Mouse (Mus musculus) thymus, postnatal 10 days (tissue): ENCODE results near the gene Olfr1228.

Experiments used
- DNase-seq, 2 experiments: peaks; one replicate each; pipeline ENCODE4 v3.0.0; 2021; ENCODE audit warnings: low spot score in 2 of 2

The Olfr1228 gene

GRCm38 (mm10) chr2:89253962-89254361 is at the start of gene Olfr1228:
Gene Olfr1228 (minus strand): TSS chr2:89254062.
- DNase-seq: no peak

GRCm38 (mm10) chr2:89297168-89297567 is 43.3 kb upstream of the Olfr1228 start, which contains the start of gene Olfr1230:
Gene Olfr1230 (minus strand): TSS chr2:89297268.
- no peak for DNase-seq

DNA sequence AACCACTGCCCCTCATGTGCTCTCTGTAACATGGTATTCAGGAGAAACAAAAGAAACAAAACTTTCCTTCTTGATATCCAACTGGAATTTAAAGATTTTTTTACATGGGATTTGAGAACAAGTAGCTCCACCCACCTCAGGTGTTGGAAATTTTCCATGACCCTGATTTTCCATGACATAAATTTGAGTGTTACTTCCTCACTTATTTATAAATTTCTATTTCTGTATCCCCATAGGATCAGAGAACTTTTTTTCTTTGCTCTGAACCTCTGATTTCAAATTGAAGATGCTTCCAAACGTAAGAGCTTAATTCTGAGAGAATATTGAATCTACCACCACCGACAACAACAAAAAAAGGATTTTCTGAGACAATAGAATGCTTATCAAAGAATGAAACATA is 34.1 kb upstream of the Olfr1228 start, which contains the start of gene Olfr1229:
Gene Olfr1229, minus strand, starts transcription at position 101 of the 400 bp plus-strand sequence.
- no peak for DNase-seq

DNA sequence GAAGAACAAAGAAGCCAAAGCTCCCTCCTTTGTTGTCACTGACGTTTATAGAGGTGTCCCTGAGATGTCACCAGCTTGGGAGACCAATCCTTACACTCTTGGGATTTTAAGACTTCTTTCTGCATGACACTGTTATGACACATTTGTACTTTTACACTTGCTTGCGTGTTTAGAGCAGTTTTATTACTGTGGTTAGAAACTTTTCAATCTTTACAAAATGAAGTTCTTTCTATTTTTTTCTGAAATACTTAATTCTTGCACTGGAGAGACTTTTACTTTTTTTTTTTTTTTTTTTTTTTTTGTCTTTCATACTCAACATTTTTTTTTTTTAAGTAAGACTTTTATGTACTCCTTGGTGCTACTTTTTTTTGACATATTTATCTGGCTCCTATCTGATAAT is 53.9 kb downstream of the Olfr1228 start, which contains the start of gene Olfr1226:
Gene Olfr1226, minus strand, starts transcription at position 101 of the 400 bp plus-strand sequence.
- DNase-seq: no peak
